Mouse (Mus musculus) layer of hippocampus, adult 9-11 months (tissue): ENCODE data around the gene Stxbp5l.
"Not testable (repeated sequence)": the region's sequence is repeated elsewhere in the genome, so short reads cannot be mapped to it uniquely, and the experiment has no call there.

ENCODE experiments used
- DNase-seq: peaks from one replicate; pipeline ENCODE4 v3.0.0; 2022

Stxbp5l gene

GRCm38 (mm10) chr16:37384821-37385344 is at the start of gene Stxbp5l:
Gene Stxbp5l (minus strand): TSS chr16:37384962.
- DNase-seq: peak; percentile 97

GRCm38 (mm10) chr16:37433418-37434204 is 48.8 kb upstream of the Stxbp5l start:
- DNase-seq: peak; percentile 24

- DNase-seq: no peak
These were observed 40.7 kb upstream of the Stxbp5l start for GRCm38 (mm10) chr16:37425434-37425833.

- no peak for DNase-seq
These were observed 38.1 kb upstream of the Stxbp5l start for GRCm38 (mm10) chr16:37422874-37423273.

- DNase-seq: no peak
These were observed 37.1 kb upstream of the Stxbp5l start for GRCm38 (mm10) chr16:37421851-37422250.

GRCm38 (mm10) chr16:37420512-37420911 is 35.8 kb upstream of the Stxbp5l start:
- no peak for DNase-seq

GRCm38 (mm10) chr16:37405536-37405935 is 20.8 kb upstream of the Stxbp5l start:
- peak; percentile 47 for DNase-seq

GRCm38 (mm10) chr16:37404922-37405321 is 20.2 kb upstream of the Stxbp5l start:
- no peak for DNase-seq

- DNase-seq: no peak
These were observed 5.2 kb upstream of the Stxbp5l start for GRCm38 (mm10) chr16:37389964-37390363.

- no peak for DNase-seq
These were observed 4.6 kb upstream of the Stxbp5l start for GRCm38 (mm10) chr16:37389201-37389905.

- peak; percentile 61 for DNase-seq
These were observed 393 bp downstream of the Stxbp5l start for GRCm38 (mm10) chr16:37384369-37384768.

GRCm38 (mm10) chr16:37383426-37383825 is 1.3 kb downstream of the Stxbp5l start:
- no peak for DNase-seq

GRCm38 (mm10) chr16:37372716-37373115 is 12.0 kb downstream of the Stxbp5l start:
- DNase-seq: peak; percentile 9

- no peak for DNase-seq
These were observed 17.3 kb downstream of the Stxbp5l start for GRCm38 (mm10) chr16:37367426-37367825.

- no peak for DNase-seq
These were observed 20.8 kb downstream of the Stxbp5l start for GRCm38 (mm10) chr16:37363958-37364357.

GRCm38 (mm10) chr16:37355621-37356020 is 29.1 kb downstream of the Stxbp5l start:
- no peak for DNase-seq

- no peak for DNase-seq
These were observed 37.7 kb downstream of the Stxbp5l start for GRCm38 (mm10) chr16:37347092-37347491.

GRCm38 (mm10) chr16:37344960-37345359 is 39.8 kb downstream of the Stxbp5l start:
- no peak for DNase-seq

- DNase-seq: not testable (repeated sequence)
These were observed 43.3 kb downstream of the Stxbp5l start for GRCm38 (mm10) chr16:37341446-37341845.

GRCm38 (mm10) chr16:37338177-37338576 is 46.6 kb downstream of the Stxbp5l start:
- DNase-seq: no peak

- no peak for DNase-seq
These were observed 47.2 kb downstream of the Stxbp5l start for GRCm38 (mm10) chr16:37337529-37337928.

- no peak for DNase-seq
These were observed 80.3 kb downstream of the Stxbp5l start for GRCm38 (mm10) chr16:37304441-37304840.

- no peak for DNase-seq
These were observed 92.2 kb downstream of the Stxbp5l start for GRCm38 (mm10) chr16:37292593-37292992.

- no peak for DNase-seq
These were observed 104.6 kb downstream of the Stxbp5l start for GRCm38 (mm10) chr16:37280206-37280605.
